Mouse (Mus musculus) lung, postnatal 36 days (tissue): ENCODE measurements around the gene Nav2.

Experiments used
- DNase-seq: peaks from one replicate; pipeline ENCODE4 v3.0.0; 2022; ENCODE audit warnings: mixed read lengths

Gene Nav2

GRCm38 (mm10) chr7:49638941-49639776 lies 730.6 kb downstream of the Nav2 start:
- no peak for DNase-seq

- DNase-seq = no peak
Measured at GRCm38 (mm10) chr7:49639864-49640708, 731.6 kb downstream of the Nav2 start.

GRCm38 (mm10) chr7:49640709-49641305 lies 732.3 kb downstream of the Nav2 start:
- DNase-seq = no peak
